In the genomic region with DNA sequence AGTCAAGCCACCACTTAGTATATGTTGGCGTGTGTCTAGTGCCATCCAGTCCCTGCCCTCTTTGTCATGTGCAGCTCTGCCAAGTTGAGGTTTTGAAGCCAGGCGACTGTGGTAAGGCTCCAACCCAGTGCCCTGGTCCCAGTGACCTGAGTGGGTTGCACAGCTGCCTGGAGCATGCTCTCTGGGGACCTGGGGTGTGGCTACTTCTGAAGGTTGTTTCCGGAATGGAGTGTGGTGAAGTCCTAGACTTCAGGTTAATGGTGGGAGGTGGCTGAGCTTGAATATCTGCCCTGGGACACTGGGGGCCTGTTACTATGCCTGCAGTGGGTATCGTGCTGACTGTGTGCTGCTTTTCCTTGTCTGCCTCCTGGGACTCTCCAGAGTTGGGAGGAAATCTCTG, we compare ENCODE assay signal across 12 mouse cellular contexts. TPM values are rescaled to one million over a fixed set of nuclear protein-coding genes. Genes with fewer than 3 reads are reported as not detected.
DNase-seq lines count a peak whose midpoint lies in the region; ATAC-seq and TF ChIP-seq lines count a peak whose summit lies in the region.
"Had no signal": no experiment of that assay in that cellular context is flagged by ENCODE, and none has a peak within 500 bp of the region (broad histone marks: within the 10 kb centered on the region; RNA-seq: fewer than 3 reads in every experiment).

No protein-coding gene starts in this region.

- peaks cover 44% of the 10 kb centered on the region for H3K4me1 ChIP-seq in heart, adult 2 months (ENCODE audit: control insufficient read depth, insufficient read depth, low read length)
- peaks cover 33% of the 10 kb centered on the region for H3K4me1 ChIP-seq in intestine, embryonic 15.5 days (replicated peaks)
- no peaks in the 10 kb centered on the region for H3K4me1 ChIP-seq in midbrain, embryonic 16.5 days (ENCODE audit: control insufficient read depth, insufficient read depth, low read length)
- no peaks in the 10 kb centered on the region for H3K4me1 ChIP-seq in hindbrain, embryonic 11.5 days (replicated peaks; ENCODE audit: control insufficient read depth, insufficient read depth, low read length)
- H3K4me1 ChIP-seq: liver, embryonic 15.5 days; midbrain, embryonic 12.5 days had no signal

- peaks cover 2% of the 10 kb centered on the region for H3K79me2 ChIP-seq in heart, adult 2 months (replicated peaks; ENCODE audit: control insufficient read depth, insufficient read depth, low read length)

- peak overlapping the region; percentile 57 for H3K27ac ChIP-seq in heart, adult 2 months
- H3K27ac ChIP-seq in intestine, embryonic 15.5 days = no peak overlapping the region
- no peak overlapping the region for H3K27ac ChIP-seq in midbrain, embryonic 16.5 days (ENCODE audit: low read length)
- no peak overlapping the region for H3K27ac ChIP-seq in hindbrain, embryonic 11.5 days (ENCODE audit: low read depth, low read length)
- H3K27ac ChIP-seq: liver, embryonic 15.5 days; midbrain, embryonic 12.5 days had no signal

- no peaks in the 10 kb centered on the region for H3K27me3 ChIP-seq in heart, adult 2 months (ENCODE audit: control insufficient read depth, insufficient read depth, low read length)
- no peaks in the 10 kb centered on the region for H3K27me3 ChIP-seq in intestine, embryonic 15.5 days (replicated peaks)
- no peaks in the 10 kb centered on the region; the same call in 1 of the 2 replicates for H3K27me3 ChIP-seq in midbrain, embryonic 16.5 days (ENCODE audit: control insufficient read depth, insufficient read depth, low read depth, low read length)
- H3K27me3 ChIP-seq in hindbrain, embryonic 11.5 days (ENCODE audit: control insufficient read depth, insufficient read depth, low read length) = no peaks in the 10 kb centered on the region
- H3K27me3 ChIP-seq: liver, embryonic 15.5 days; Patski had no signal

- H3K4me3 ChIP-seq in heart, adult 2 months = no peak overlapping the region
- H3K4me3 ChIP-seq in intestine, embryonic 15.5 days (replicated peaks) = no peak overlapping the region
- no peak overlapping the region for H3K4me3 ChIP-seq in midbrain, embryonic 16.5 days (ENCODE audit: low read depth, low read length)
- H3K4me3 ChIP-seq in hindbrain, embryonic 11.5 days (ENCODE audit: low read depth, low read length) = no peak overlapping the region
- H3K4me3 ChIP-seq: liver, embryonic 15.5 days; midbrain, embryonic 12.5 days had no signal

- peaks cover 11% of the 10 kb centered on the region for H3K36me3 ChIP-seq in heart, adult 2 months (ENCODE audit: control insufficient read depth, insufficient read depth, low read length)
- no peaks in the 10 kb centered on the region for H3K36me3 ChIP-seq in intestine, embryonic 15.5 days
- H3K36me3 ChIP-seq in midbrain, embryonic 16.5 days (ENCODE audit: control insufficient read depth, insufficient read depth, low read length) = no peaks in the 10 kb centered on the region
- no peaks in the 10 kb centered on the region for H3K36me3 ChIP-seq in hindbrain, embryonic 11.5 days (ENCODE audit: control insufficient read depth, insufficient read depth, low read length)
- H3K36me3 ChIP-seq: liver, embryonic 15.5 days; midbrain, embryonic 12.5 days had no signal

- no peak for TF ChIP-seq POLR2A in heart, adult 2 months (IDR thresholded peaks at IDR 0.05; ENCODE audit: insufficient read depth, low read depth, low read length)

- no peak overlapping the region for H3K9ac ChIP-seq in heart, adult 2 months (ENCODE audit: low read depth, low read length)
- no peak overlapping the region for H3K9ac ChIP-seq in intestine, embryonic 15.5 days
- H3K9ac ChIP-seq in midbrain, embryonic 16.5 days (ENCODE audit: low read depth, low read length) = no peak overlapping the region
- no peak overlapping the region for H3K9ac ChIP-seq in hindbrain, embryonic 11.5 days (ENCODE audit: low read depth, low read length)
- H3K9ac ChIP-seq: liver, embryonic 15.5 days; midbrain, embryonic 12.5 days had no signal

- WGBS in heart, adult 2 months = 33% methylated on average over 4 of the region's 4 CpGs
- 75% methylated on average over 4 of the region's 4 CpGs for WGBS in intestine, embryonic 15.5 days
- 84% methylated on average over 4 of the region's 4 CpGs for WGBS in midbrain, embryonic 16.5 days
- 87% methylated on average over 4 of the region's 4 CpGs for WGBS in hindbrain, embryonic 11.5 days

- no peak for TF ChIP-seq CTCF in heart, adult 2 months (IDR thresholded peaks at IDR 0.05)

- ATAC-seq in intestine, embryonic 15.5 days = peak; percentile 31; the same call in 1 of the 2 replicates
- ATAC-seq in midbrain, embryonic 16.5 days = no peak
- no peak for ATAC-seq in hindbrain, embryonic 11.5 days (ENCODE audit: low FRiP score)
- ATAC-seq: Patski had no signal

- DNase-seq in heart, adult 2 months = peak; percentile 45 to 50
- no peak for DNase-seq in heart, postnatal 14 days
- DNase-seq in CD4-positive, CD25-positive, alpha-beta regulatory T cell, adult 2 months (ENCODE audit: low read depth, low spot score) = peak; percentile 37
- peak; percentile 30 for DNase-seq in adrenal gland, postnatal 25 days
- DNase-seq in layer of hippocampus, adult 18-20 months (ENCODE audit: low spot score in 2 of 2) = no peak
- DNase-seq in hindbrain, embryonic 11.5 days (ENCODE audit: low spot score) = no peak
- DNase-seq: cerebellum, adult 11 months had no signal

- intact Hi-C loops in heart, adult 2 months (cut with DNase I) = loop anchor here (2.0 kb wide), 3 partner anchors 15 to 41 kb away; a partner anchor contains a TSS
- intact Hi-C loops in heart, postnatal 14 days (cut with DNase I) = no loop called here

- H3K4me2 ChIP-seq in intestine, embryonic 15.5 days (replicated peaks) = no peak overlapping the region
- no peak overlapping the region for H3K4me2 ChIP-seq in midbrain, embryonic 16.5 days (ENCODE audit: low read length)
- no peak overlapping the region for H3K4me2 ChIP-seq in hindbrain, embryonic 11.5 days (replicated peaks; ENCODE audit: low read depth, low read length)
- H3K4me2 ChIP-seq: liver, embryonic 15.5 days; midbrain, embryonic 12.5 days had no signal

- no peaks in the 10 kb centered on the region for H3K9me3 ChIP-seq in intestine, embryonic 15.5 days
- no peaks in the 10 kb centered on the region for H3K9me3 ChIP-seq in midbrain, embryonic 16.5 days (replicated peaks; ENCODE audit: control insufficient read depth, low read length, poor library complexity, severe bottlenecking)
- no peaks in the 10 kb centered on the region for H3K9me3 ChIP-seq in hindbrain, embryonic 11.5 days (ENCODE audit: control insufficient read depth, low read length)
- H3K9me3 ChIP-seq: liver, embryonic 15.5 days had no signal

- no peak for TF ChIP-seq EP300 in heart, adult 2 months (IDR thresholded peaks at IDR 0.05; ENCODE audit: insufficient read depth, low read depth, low read length)

RNA-seq across cellular contexts. Expression of a gene that starts 18.0 kb away (rescaled TPM):
- 10 to 100 TPM; 25.6 to 26.2 TPM for total RNA-seq in heart, adult 2 months (2021)
- polyA plus RNA-seq in heart, adult 2 months (2012; rRNA removed) = 8.1 and 13.9 TPM in 2 replicates
- total RNA-seq in heart, postnatal 14 days (2021) = 10 to 100 TPM; 31.9 to 37.8 TPM
- total RNA-seq in adrenal gland, postnatal 25 days (2021) = 20.2 and 20.6 TPM in 2 replicates
- 19.8 and 24.1 TPM in 2 replicates for polyA plus RNA-seq in intestine, embryonic 15.5 days (2015; fragmentation: Nextera tagmentation; extraction: Ambion mirVana)
- 4.2 and 4.5 TPM in 2 replicates for polyA plus RNA-seq in midbrain, embryonic 16.5 days (2015; fragmentation: Nextera tagmentation; extraction: Ambion mirVana)
- 100 to 1,000 TPM; 109 to 114 TPM for total RNA-seq in layer of hippocampus, adult 18-20 months (2021)
- polyA plus RNA-seq in hindbrain, embryonic 11.5 days (2014; fragmentation: Nextera tagmentation; extraction: Ambion mirVana) = 11.2 and 12.2 TPM in 2 replicates

Comparison
In these comparisons a context has a peak if more than half of its experiments do, and no peak if none do; other contexts are left out.
1. DNase-seq: peak in heart, adult 2 months (2 of 2), CD4-positive, CD25-positive, alpha-beta regulatory T cell, adult 2 months (single experiment) and adrenal gland, postnatal 25 days (single experiment); none in heart, postnatal 14 days (0 of 2), layer of hippocampus, adult 18-20 months (0 of 2) and hindbrain, embryonic 11.5 days (single experiment).